Mouse (Mus musculus): ENCODE measurements around the gene Zfyve16. TPM values are rescaled to one million over a fixed set of nuclear protein-coding genes. Genes with fewer than 3 reads are reported as not detected.

The Zfyve16 gene
- polyA plus RNA-seq, 1 experiment from 2014 or later: 13.8 TPM

DNA sequence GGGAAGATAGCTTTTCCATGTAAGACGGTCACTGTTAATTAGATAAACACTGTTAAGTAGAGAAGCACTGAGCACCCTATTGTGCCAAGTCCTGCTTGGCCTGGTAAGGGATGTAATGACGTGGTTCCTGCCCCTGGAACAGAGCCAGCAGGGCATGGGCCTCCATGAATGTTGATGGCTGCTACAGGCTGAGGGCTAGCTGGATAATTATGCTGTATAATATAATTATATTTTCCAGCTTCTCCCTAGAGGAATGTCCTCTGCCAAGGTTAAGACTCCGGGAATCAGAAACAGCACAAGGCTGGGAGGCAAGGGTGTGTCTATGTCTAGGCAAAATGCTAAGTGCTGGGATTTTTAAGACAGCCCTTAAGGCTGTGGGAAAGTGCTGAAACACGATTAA lies 39.9 kb downstream of the Zfyve16 start:
- H3K36me3 ChIP-seq (ENCODE audit: control insufficient read depth, insufficient read depth, low read length): peaks cover 37% of the 10 kb centered on the region
- 73% methylated on average over 4 of the region's 4 CpGs for WGBS
- no peak overlapping the region for H3K4me3 ChIP-seq (replicated peaks; ENCODE audit: low read depth, low read length)
- H3K27me3 ChIP-seq (ENCODE audit: control insufficient read depth, insufficient read depth, low read length): no peaks in the 10 kb centered on the region
- DNase-seq (peak; percentile 14), ATAC-seq (ENCODE audit: low FRiP score, low TSS enrichment) (no peak)
- H3K9me3 ChIP-seq (ENCODE audit: control insufficient read depth, low read length): no peaks in the 10 kb centered on the region
- H3K4me1 ChIP-seq (ENCODE audit: control insufficient read depth, insufficient read depth, low read length): no peaks in the 10 kb centered on the region
- no peak overlapping the region for H3K9ac ChIP-seq (replicated peaks; ENCODE audit: low read length)
- no peak overlapping the region for H3K4me2 ChIP-seq (ENCODE audit: low read length)
- H3K27ac ChIP-seq (replicated peaks; ENCODE audit: low read depth, low read length): no peak overlapping the region

DNA sequence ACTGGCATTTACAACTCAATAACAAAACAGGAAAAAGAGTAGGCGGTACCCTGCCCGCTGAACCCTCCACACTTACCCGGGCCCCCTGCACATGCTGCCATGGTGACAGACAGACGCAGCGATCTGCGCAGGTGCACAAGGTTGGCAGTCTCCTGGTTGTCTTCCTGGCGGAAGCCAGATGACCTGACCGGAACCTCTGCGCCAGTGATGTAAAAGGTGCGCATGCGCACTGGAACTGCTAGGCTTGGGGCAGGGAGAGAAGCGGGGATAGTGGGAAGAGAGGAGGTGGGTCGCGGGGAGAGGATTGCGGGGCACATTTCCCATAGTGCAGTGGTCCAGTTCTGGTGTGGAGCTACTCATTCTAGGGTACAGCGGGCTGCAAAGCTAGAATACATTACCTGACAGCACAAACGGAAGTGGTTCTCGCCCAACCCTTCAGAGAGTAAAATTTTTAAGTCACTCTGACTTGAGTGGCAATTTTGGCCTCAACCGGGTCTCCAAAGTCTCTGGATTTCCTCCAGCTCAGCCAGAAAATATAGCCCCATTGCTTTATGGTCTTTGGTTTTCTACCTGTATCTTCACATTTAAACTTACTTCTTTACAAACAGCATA lies 46.7 kb downstream of the Zfyve16 start, which contains the start of gene Fam151b:
Fam151b (minus strand) TSS at position 164 of the 612 bp plus-strand sequence.
- H3K9ac ChIP-seq (replicated peaks; ENCODE audit: low read length): peak within 1 kb of the TSS; percentile 47; the same call in 1 of the 2 replicates
- no peaks in the 10 kb centered on the region for H3K9me3 ChIP-seq (ENCODE audit: control insufficient read depth, low read length)
- no peaks in the 10 kb centered on the region for H3K27me3 ChIP-seq (ENCODE audit: control insufficient read depth, insufficient read depth, low read length)
- H3K4me3 ChIP-seq (replicated peaks; ENCODE audit: low read depth, low read length): peak within 1 kb of the TSS; percentile 42
- H3K27ac ChIP-seq (replicated peaks; ENCODE audit: low read depth, low read length): peak within 1 kb of the TSS; percentile 73
- no peaks in the 10 kb centered on the region for H3K4me1 ChIP-seq (ENCODE audit: control insufficient read depth, insufficient read depth, low read length)
- no peaks in the 10 kb centered on the region for H3K36me3 ChIP-seq (ENCODE audit: control insufficient read depth, insufficient read depth, low read length)
- ATAC-seq (ENCODE audit: low FRiP score, low TSS enrichment): peak; percentile 100
- peak within 1 kb of the TSS; percentile 66 for H3K4me2 ChIP-seq (ENCODE audit: low read length)
- 6% methylated on average over 19 of the region's 19 CpGs for WGBS
- DNase-seq: peak; percentile 98

DNA sequence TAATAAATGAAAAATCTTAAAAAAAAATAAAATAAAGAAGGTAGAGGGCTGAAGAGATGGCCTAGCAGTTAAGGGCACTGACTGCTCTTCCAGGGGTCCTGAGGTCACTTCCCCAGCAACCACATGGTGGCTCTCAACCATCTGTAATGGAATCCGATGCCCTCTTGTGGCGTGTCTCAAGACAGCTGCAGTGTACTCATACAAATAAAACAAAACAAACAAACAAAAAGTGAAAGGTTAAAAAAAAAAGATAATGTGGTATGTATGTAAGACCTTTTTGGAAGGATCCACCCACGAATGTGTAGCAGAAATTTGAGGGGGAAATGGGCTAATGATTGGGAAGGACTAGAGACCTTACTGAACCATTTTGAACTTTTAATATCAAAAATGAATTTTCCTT lies 47.3 kb downstream of the Zfyve16 start:
- Histone ChIP-seq H3K9ac (replicated peaks; ENCODE audit: low read length) (peak overlapping the region; percentile 47; the same call in 1 of the 2 replicates), H3K36me3 (ENCODE audit: control insufficient read depth, insufficient read depth, low read length) (no peaks in the 10 kb centered on the region), H3K27me3 (ENCODE audit: control insufficient read depth, insufficient read depth, low read length) (no peaks in the 10 kb centered on the region), H3K9me3 (ENCODE audit: control insufficient read depth, low read length) (no peaks in the 10 kb centered on the region), H3K4me3 (replicated peaks; ENCODE audit: low read depth, low read length) (peak overlapping the region; percentile 42), H3K4me2 (ENCODE audit: low read length) (peak overlapping the region; percentile 66), H3K27ac (replicated peaks; ENCODE audit: low read depth, low read length) (peak overlapping the region; percentile 73), H3K4me1 (ENCODE audit: control insufficient read depth, insufficient read depth, low read length) (no peaks in the 10 kb centered on the region)
- ATAC-seq (ENCODE audit: low FRiP score, low TSS enrichment) (peak; percentile 74), DNase-seq (peak; percentile 77)
- 11% methylated on average over 3 of the region's 3 CpGs for WGBS

DNA sequence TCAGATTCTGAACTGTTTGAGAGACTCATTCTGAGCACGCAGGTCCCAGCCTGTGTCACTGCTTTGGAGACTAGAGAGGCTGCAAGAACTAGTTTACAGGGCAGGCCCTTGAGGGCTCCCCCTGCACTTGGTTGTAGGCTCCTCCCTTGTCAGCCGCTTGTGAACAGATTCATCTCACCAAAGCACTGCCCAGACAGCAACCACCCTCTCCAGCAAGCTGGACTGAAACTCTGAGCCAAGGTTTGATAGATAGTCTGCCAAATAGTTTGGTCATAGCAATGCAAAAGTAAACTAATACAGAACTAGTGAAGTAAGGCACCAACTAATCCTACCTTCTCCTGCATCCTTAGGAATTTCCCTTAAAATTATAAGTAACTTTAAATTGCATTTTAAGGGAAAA lies 60.5 kb downstream of the Zfyve16 start:
- Histone ChIP-seq H3K9ac (replicated peaks; ENCODE audit: low read length) (no peak overlapping the region), H3K27ac (replicated peaks; ENCODE audit: low read depth, low read length) (no peak overlapping the region), H3K36me3 (ENCODE audit: control insufficient read depth, insufficient read depth, low read length) (peaks cover 5% of the 10 kb centered on the region; the same call in 1 of the 2 replicates), H3K4me2 (ENCODE audit: low read length) (no peak overlapping the region), H3K27me3 (ENCODE audit: control insufficient read depth, insufficient read depth, low read length) (no peaks in the 10 kb centered on the region), H3K4me1 (ENCODE audit: control insufficient read depth, insufficient read depth, low read length) (no peaks in the 10 kb centered on the region), H3K9me3 (ENCODE audit: control insufficient read depth, low read length) (no peaks in the 10 kb centered on the region), H3K4me3 (replicated peaks; ENCODE audit: low read depth, low read length) (no peak overlapping the region)
- WGBS: 87% methylated on average over 2 of the region's 2 CpGs
- DNase-seq: no peak
- no peak for ATAC-seq (ENCODE audit: low FRiP score, low TSS enrichment)

DNA sequence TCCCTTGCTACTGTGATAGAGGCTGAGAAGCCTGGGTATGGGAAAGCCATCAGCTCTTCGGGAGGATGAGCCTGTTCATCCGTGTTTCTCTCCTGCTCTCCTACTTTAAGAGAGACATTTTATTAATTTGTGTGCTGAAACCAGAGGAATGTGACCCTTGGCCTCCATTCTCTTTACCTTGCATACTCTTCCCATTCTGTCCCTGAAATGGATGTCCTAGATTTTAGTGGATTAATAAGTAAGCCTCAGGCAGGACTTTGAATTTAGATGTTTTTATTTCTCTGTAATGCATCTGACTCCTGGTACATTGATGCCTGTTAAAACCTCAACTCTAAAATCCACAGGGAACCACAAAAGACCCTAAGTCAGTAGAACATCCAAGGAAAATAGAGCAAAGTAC lies 61.3 kb downstream of the Zfyve16 start:
- DNase-seq: no peak
- Histone ChIP-seq H3K27me3 (ENCODE audit: control insufficient read depth, insufficient read depth, low read length) (no peaks in the 10 kb centered on the region), H3K4me2 (ENCODE audit: low read length) (no peak overlapping the region), H3K9ac (replicated peaks; ENCODE audit: low read length) (no peak overlapping the region), H3K36me3 (ENCODE audit: control insufficient read depth, insufficient read depth, low read length) (peaks cover 5% of the 10 kb centered on the region; the same call in 1 of the 2 replicates), H3K27ac (replicated peaks; ENCODE audit: low read depth, low read length) (no peak overlapping the region), H3K9me3 (ENCODE audit: control insufficient read depth, low read length) (no peaks in the 10 kb centered on the region), H3K4me3 (replicated peaks; ENCODE audit: low read depth, low read length) (no peak overlapping the region), H3K4me1 (ENCODE audit: control insufficient read depth, insufficient read depth, low read length) (no peaks in the 10 kb centered on the region)
- ATAC-seq (ENCODE audit: low FRiP score, low TSS enrichment): no peak
- whole genome bisulfite sequencing: 70% methylated on average over 2 of the region's 2 CpGs

DNA sequence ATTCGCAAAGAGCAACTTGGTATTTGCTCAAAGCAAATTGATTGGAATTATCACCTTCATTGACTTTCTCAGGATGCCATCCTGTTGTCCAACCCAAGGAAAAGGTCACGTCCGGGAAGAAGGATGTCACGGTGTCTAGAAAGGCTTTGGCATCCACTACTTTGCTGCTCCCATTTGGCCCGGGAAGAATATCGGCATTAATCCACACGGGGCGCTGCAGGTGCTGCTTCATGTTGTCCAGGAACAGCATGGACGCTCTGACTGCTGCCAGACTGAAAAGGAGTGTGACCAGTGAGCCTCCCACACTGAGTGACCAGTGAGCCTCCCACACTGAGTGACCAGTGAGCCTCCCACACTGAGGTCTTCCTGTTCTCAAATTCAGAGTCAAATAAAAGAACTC lies 62.8 kb downstream of the Zfyve16 start:
- no peak overlapping the region for H3K27ac ChIP-seq (replicated peaks; ENCODE audit: low read depth, low read length)
- no peak overlapping the region for H3K4me2 ChIP-seq (ENCODE audit: low read length)
- H3K9me3 ChIP-seq (ENCODE audit: control insufficient read depth, low read length): no peaks in the 10 kb centered on the region
- H3K4me3 ChIP-seq (replicated peaks; ENCODE audit: low read depth, low read length): no peak overlapping the region
- 0 out of 2 replicates have a peak, but pooled peaks cover 2% of the 10 kb centered on the region for H3K36me3 ChIP-seq (ENCODE audit: control insufficient read depth, insufficient read depth, low read length)
- DNase-seq (no peak), ATAC-seq (ENCODE audit: low FRiP score, low TSS enrichment) (no peak)
- no peaks in the 10 kb centered on the region for H3K4me1 ChIP-seq (ENCODE audit: control insufficient read depth, insufficient read depth, low read length)
- no peaks in the 10 kb centered on the region for H3K27me3 ChIP-seq (ENCODE audit: control insufficient read depth, insufficient read depth, low read length)
- 69% methylated on average over 9 of the region's 9 CpGs for WGBS
- H3K9ac ChIP-seq (replicated peaks; ENCODE audit: low read length): no peak overlapping the region

DNA sequence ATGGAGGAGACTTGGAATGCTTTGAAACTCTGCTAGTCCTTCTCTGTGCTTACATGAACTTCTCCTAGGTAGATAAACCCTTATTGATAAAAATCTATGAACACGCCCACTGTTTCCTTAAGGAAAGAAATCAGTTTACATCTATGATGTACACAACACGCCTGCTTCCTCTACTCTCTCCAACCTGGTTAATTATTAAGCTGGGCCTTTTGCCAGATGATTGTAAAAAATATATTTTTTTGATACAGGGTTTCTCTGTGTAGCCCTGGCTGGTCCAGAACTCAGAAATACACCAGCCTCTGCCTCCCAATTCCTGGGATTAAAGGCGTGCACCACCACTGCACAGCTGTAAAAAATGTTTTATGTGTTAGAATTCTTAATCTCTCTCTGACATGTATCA lies 66.0 kb downstream of the Zfyve16 start:
- H3K4me3 ChIP-seq (replicated peaks; ENCODE audit: low read depth, low read length): no peak overlapping the region
- 93% methylated on average over 3 of the region's 3 CpGs for WGBS
- no peak overlapping the region for H3K4me2 ChIP-seq (ENCODE audit: low read length)
- no peak for ATAC-seq (ENCODE audit: low FRiP score, low TSS enrichment)
- H3K9me3 ChIP-seq (ENCODE audit: control insufficient read depth, low read length): no peaks in the 10 kb centered on the region
- no peaks in the 10 kb centered on the region for H3K4me1 ChIP-seq (ENCODE audit: control insufficient read depth, insufficient read depth, low read length)
- no peaks in the 10 kb centered on the region for H3K27me3 ChIP-seq (ENCODE audit: control insufficient read depth, insufficient read depth, low read length)
- H3K27ac ChIP-seq (replicated peaks; ENCODE audit: low read depth, low read length): no peak overlapping the region
- DNase-seq: no peak
- no peak overlapping the region for H3K9ac ChIP-seq (replicated peaks; ENCODE audit: low read length)
- 0 out of 2 replicates have a peak, but pooled peaks cover 2% of the 10 kb centered on the region for H3K36me3 ChIP-seq (ENCODE audit: control insufficient read depth, insufficient read depth, low read length)

DNA sequence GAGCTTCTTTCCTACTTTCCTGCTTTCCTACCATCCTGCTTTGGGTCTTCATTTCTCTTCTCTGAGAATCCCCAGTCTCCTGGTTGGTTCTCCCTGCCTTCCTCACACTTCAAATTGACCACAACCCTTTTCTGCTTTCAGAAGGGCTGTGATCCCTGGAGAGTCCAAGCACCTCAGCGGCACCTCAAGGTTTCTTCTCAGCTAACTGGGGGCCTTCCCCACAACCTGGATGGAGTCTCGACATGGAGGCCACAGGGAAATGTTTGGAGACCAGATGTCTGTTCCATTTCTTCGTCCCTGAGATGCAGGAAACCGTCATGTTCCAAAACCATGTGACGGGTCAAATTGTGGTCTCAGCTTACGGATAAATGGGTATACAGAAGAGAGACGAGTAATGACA lies 83.8 kb downstream of the Zfyve16 start:
- ATAC-seq (ENCODE audit: low FRiP score, low TSS enrichment) (no peak), DNase-seq (no peak)
- Histone ChIP-seq H3K4me3 (replicated peaks; ENCODE audit: low read depth, low read length) (no peak overlapping the region), H3K9ac (replicated peaks; ENCODE audit: low read length) (no peak overlapping the region), H3K27me3 (ENCODE audit: control insufficient read depth, insufficient read depth, low read length) (no peaks in the 10 kb centered on the region), H3K27ac (replicated peaks; ENCODE audit: low read depth, low read length) (no peak overlapping the region), H3K4me2 (ENCODE audit: low read length) (no peak overlapping the region), H3K4me1 (ENCODE audit: control insufficient read depth, insufficient read depth, low read length) (no peaks in the 10 kb centered on the region), H3K36me3 (ENCODE audit: control insufficient read depth, insufficient read depth, low read length) (no peaks in the 10 kb centered on the region), H3K9me3 (ENCODE audit: control insufficient read depth, low read length) (no peaks in the 10 kb centered on the region)
- WGBS: 92% methylated on average over 7 of the region's 7 CpGs

DNA sequence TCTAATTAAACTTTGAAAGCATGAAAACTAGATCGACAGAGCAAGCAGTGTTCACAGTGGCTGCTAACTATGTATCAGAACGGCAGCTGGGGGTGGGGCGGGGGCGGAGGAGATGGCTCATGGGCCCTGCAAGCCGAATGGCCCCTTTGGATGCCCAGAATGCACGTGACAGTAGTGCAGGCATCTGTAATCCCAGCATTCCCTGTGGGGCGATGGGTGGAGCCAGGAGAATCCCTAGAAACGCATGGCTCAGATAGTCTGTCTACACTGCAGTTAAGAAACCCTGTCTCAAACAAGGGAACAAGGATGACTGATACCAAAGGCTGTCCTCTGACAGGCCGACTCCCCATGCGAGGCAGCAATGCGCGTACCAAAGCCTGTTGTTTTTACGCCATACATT lies 90.4 kb downstream of the Zfyve16 start:
- H3K9me3 ChIP-seq (ENCODE audit: control insufficient read depth, low read length): no peaks in the 10 kb centered on the region
- H3K9ac ChIP-seq (replicated peaks; ENCODE audit: low read length): no peak overlapping the region
- no peak overlapping the region for H3K4me2 ChIP-seq (ENCODE audit: low read length)
- H3K4me3 ChIP-seq (replicated peaks; ENCODE audit: low read depth, low read length): no peak overlapping the region
- no peaks in the 10 kb centered on the region for H3K36me3 ChIP-seq (ENCODE audit: control insufficient read depth, insufficient read depth, low read length)
- no peaks in the 10 kb centered on the region for H3K4me1 ChIP-seq (ENCODE audit: control insufficient read depth, insufficient read depth, low read length)
- ATAC-seq (ENCODE audit: low FRiP score, low TSS enrichment) (no peak), DNase-seq (no peak)
- no peak overlapping the region for H3K27ac ChIP-seq (replicated peaks; ENCODE audit: low read depth, low read length)
- 76% methylated on average over 13 of the region's 13 CpGs for whole genome bisulfite sequencing
- H3K27me3 ChIP-seq (ENCODE audit: control insufficient read depth, insufficient read depth, low read length): no peaks in the 10 kb centered on the region

All from midbrain, embryonic 14.5 days (tissue).